Mouse (Mus musculus) embryonic fibroblast, embryonic 13.5 days (primary cell): ENCODE measurements around the gene Map2k6.

ENCODE experiments used
- CTCF ChIP-seq: IDR thresholded peaks from 2 replicates; pipeline ENCODE4 v1.5.1; 2011; ENCODE audit warnings: mild to moderate bottlenecking, control low read depth, low read length, moderate library complexity, borderline replicate concordance; ENCODE audit not compliant: insufficient read depth
- POLR2A ChIP-seq: IDR thresholded peaks from 2 replicates; pipeline ENCODE4 v1.6.1; 2011; ENCODE audit warnings: low read depth, mild to moderate bottlenecking, control low read depth, low read length, moderate library complexity

GRCm38 (mm10) chr11:110438135-110438534 lies 39.2 kb downstream of the Map2k6 start:
- TF ChIP-seq CTCF (no peak), POLR2A (no peak)
